Mouse (Mus musculus) thymus, postnatal 0 days (tissue): Measurements from ENCODE around the gene Ttc29. TPM values are rescaled to one million over a fixed set of nuclear protein-coding genes. Genes with fewer than 3 reads are reported as not detected.

Experiments
- DNase-seq: peaks from one replicate; pipeline ENCODE4 v3.0.0-alpha.2; 2015; ENCODE audit warnings: low spot score
- polyA plus RNA-seq: library from polyadenylated mRNA; unstranded; fragments of >200 nt; fragmentation: Nextera tagmentation; extraction: Ambion mirVana; gene quantifications from 2 replicates; pipeline ENCODE4 v1.2.1, GENCODE M21; 2015

Gene Ttc29
- polyA plus RNA-seq, 1 experiment from 2014 or later = 0.23 TPM

- DNase-seq = no peak
These were observed 207.0 kb downstream of the Ttc29 start for GRCm38 (mm10) chr8:78420101-78420503.

GRCm38 (mm10) chr8:78423937-78424336, 210.8 kb downstream of the Ttc29 start:
- no peak for DNase-seq

GRCm38 (mm10) chr8:78426455-78426854, 213.4 kb downstream of the Ttc29 start:
- DNase-seq = no peak

GRCm38 (mm10) chr8:78426875-78427768, 214.0 kb downstream of the Ttc29 start:
- DNase-seq = no peak

- no peak for DNase-seq
These were observed 214.7 kb downstream of the Ttc29 start for GRCm38 (mm10) chr8:78427769-78428130.

GRCm38 (mm10) chr8:78428148-78428547, 215.1 kb downstream of the Ttc29 start:
- DNase-seq = no peak

GRCm38 (mm10) chr8:78431356-78431755, 218.3 kb downstream of the Ttc29 start:
- no peak for DNase-seq

- no peak for DNase-seq
These were observed 219.4 kb downstream of the Ttc29 start for GRCm38 (mm10) chr8:78432451-78432850.

GRCm38 (mm10) chr8:78433318-78433717, 220.2 kb downstream of the Ttc29 start:
- DNase-seq = no peak

GRCm38 (mm10) chr8:78434340-78434739, 221.2 kb downstream of the Ttc29 start:
- DNase-seq = no peak

GRCm38 (mm10) chr8:78434823-78435623, 221.9 kb downstream of the Ttc29 start:
- no peak for DNase-seq

GRCm38 (mm10) chr8:78435624-78435960, 222.5 kb downstream of the Ttc29 start:
- no peak for DNase-seq

- DNase-seq = no peak
These were observed 223.1 kb downstream of the Ttc29 start, which contains the start of gene Pou4f2 for GRCm38 (mm10) chr8:78436071-78436651. Gene Pou4f2, minus strand, starts transcription at chr8:78436645.

GRCm38 (mm10) chr8:78436661-78437060, 223.6 kb downstream of the Ttc29 start:
- DNase-seq = no peak

GRCm38 (mm10) chr8:78437140-78438045, 224.3 kb downstream of the Ttc29 start:
- DNase-seq = no peak

- no peak for DNase-seq
These were observed 225.0 kb downstream of the Ttc29 start for GRCm38 (mm10) chr8:78438121-78438520.

- DNase-seq = no peak
These were observed 229.7 kb downstream of the Ttc29 start for GRCm38 (mm10) chr8:78442781-78443180.
